Mouse (Mus musculus) gastrocnemius, adult 18-20 months (tissue): Measurements from ENCODE around the gene Abca17. TPM values are rescaled to one million over a fixed set of nuclear protein-coding genes. Genes with fewer than 3 reads are reported as not detected.

Experiments
- DNase-seq: peaks from one replicate; pipeline ENCODE4 v3.0.0; 2021; ENCODE audit warnings: low spot score
- total RNA-seq, 2 experiments: library from RNA; stranded (reverse); gene quantifications; 2 replicates each; pipeline ENCODE4 v1.2.3; 2021

Abca17 gene
- total RNA-seq, 2 experiments from 2014 or later, result not detected

DNA sequence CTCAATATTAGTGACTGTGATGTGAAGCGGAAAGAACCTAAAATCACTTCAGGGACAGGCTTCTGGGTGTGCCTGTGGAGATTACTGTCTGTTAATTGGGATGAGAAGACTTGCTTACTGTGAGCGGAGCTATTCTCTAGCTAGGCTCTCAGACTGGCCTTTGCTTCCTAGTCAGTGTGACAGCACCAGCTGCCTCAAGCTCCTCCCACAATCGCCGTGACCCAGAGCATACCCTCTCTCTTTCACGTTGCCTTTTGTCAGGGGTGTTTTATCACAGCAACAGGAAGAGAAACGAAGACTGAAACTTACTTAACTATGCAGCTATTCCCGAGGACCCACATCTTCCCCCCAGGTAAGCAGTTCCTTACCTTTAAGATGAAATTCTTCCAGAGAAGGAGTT, 4.0 kb downstream of the Abca17 start:
- DNase-seq, result no peak

DNA sequence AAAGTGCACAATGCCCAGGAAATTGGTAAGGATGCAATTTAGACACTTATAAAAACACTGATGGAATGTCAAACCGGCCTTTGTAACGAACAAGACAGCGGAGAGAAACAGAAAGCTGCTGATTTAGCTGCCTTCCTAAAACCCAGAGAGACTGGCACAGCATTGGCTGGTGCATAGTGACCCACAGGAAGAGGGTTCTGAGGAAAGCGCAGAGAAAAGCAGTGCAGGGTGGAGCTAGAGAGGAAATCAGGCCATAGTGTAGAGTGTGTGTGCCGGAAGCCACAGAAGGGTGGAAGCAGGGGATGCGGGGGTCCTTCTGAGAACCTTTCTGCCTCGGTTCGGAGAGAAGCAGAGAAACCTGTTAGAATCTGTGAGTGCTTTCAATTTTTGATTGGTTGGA, 6.2 kb downstream of the Abca17 start:
- no peak for DNase-seq

DNA sequence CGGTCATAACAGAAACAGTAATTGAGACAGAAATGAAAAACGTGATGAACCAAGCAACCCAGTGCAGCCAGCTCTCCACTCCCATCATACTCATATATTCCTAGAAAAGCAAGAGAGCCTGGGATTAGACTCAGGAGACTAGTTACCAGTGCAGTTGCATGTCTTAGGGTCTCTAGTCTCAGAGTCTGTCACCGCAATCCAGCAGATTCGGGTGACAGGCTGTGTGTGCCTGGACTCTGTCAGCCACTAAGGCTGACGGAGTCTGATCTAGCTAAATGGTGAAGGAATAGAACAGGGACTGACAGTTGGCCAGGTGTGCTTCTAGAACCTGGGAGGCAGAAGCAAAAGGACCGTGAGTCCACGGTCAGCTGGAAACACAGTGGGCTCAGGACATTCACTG, 23.2 kb downstream of the Abca17 start:
- DNase-seq, result no peak

GRCm38 (mm10) chr17:24325051-24325450, 25.8 kb downstream of the Abca17 start:
- DNase-seq, result no peak

- no peak for DNase-seq
Observed at GRCm38 (mm10) chr17:24320826-24321225, 30.0 kb downstream of the Abca17 start.

GRCm38 (mm10) chr17:24307500-24307899, 43.4 kb downstream of the Abca17 start:
- peak; percentile 35 for DNase-seq

DNA sequence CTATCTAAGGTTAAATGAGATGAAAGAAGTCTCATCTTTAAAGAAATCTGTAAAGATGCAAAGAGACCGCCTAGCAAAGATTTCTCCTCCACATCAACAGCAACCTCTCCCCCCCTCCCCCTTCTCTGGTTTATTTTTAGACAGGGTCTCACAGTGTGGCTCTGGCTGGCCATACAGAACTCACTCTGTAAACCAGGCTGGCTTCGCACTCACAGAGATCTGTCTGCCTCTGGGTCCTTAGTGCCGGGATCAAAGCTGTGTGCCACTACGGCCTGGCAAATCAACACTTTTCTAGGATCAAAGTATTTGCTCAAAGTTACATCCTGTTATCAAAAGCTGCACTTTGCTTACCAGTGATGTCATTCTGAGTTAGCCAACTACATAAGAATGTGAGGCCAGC, 50.2 kb downstream of the Abca17 start:
- DNase-seq, result no peak

- no peak for DNase-seq
Observed at GRCm38 (mm10) chr17:24289338-24289737, 61.5 kb downstream of the Abca17 start.

DNA sequence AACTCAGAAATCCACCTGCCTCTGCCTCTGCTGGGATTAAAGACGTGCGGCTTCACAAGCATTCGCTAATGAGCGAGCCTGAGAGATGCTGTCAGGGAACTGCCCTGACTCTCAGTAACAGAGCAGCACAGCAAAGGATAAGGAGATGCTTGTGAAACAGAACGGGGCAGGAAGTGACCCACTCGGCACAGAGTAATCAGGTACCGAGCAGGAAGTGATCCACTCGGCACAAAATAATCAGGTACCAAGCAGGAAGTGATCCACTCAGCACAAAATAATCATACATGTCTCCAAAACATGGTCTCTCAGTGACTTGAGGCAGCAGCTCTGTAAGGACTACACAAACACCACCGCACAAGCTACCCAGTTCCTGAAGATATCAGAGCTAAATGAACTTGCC, 62.4 kb downstream of the Abca17 start:
- DNase-seq, result no peak

GRCm38 (mm10) chr17:24285680-24286079, 65.2 kb downstream of the Abca17 start:
- DNase-seq, result no peak

- DNase-seq, result no peak
Observed at GRCm38 (mm10) chr17:24283266-24283818, 67.5 kb downstream of the Abca17 start.

DNA sequence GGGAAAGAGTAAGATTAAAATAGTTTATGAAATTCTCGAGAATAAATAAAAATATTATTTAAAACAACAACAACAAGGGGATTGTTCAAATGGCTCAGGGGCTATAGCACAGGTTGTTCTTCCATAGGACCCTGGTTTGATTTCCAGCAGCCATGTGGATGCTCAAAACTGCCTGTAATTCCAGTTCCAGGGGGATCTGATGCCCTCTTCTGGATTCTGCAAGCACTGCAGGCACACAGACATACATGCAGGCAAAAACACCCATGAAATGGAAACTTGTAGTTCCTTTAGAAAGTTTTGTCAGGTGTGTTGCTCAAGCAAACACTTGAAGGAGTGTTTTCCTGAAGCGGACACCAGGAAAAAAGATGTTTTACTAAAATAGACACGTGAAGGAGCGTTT, 68.2 kb downstream of the Abca17 start:
- DNase-seq, result no peak

- DNase-seq, result no peak
Observed at GRCm38 (mm10) chr17:24279907-24280306, 71.0 kb downstream of the Abca17 start.

- DNase-seq, result no peak
Observed at GRCm38 (mm10) chr17:24267133-24267532, 83.7 kb downstream of the Abca17 start.

DNA sequence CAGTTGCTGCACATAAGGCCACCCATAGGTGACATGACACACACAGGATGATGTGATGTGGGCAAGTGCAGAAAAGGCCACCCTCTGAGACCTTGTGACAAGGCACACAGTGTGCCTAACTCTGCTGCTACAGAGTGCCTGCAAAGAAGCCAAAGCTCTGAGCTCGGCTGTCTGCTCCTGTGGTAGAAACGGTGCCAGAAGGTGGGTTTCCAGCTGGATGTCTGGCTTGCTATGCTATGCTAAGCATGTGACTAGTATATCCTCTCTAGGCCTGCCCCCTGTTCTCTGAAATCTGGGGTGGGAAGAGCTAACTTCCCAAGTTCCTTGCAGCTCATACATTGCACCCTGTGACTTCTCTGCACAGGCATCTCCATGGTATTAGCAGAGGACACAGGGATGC, 86.1 kb downstream of the Abca17 start:
- no peak for DNase-seq

- DNase-seq, result no peak
Observed at GRCm38 (mm10) chr17:24260516-24260915, 90.4 kb downstream of the Abca17 start.

GRCm38 (mm10) chr17:24259702-24260101, 91.2 kb downstream of the Abca17 start:
- DNase-seq, result no peak

GRCm38 (mm10) chr17:24258981-24259380, 91.9 kb downstream of the Abca17 start:
- DNase-seq, result no peak

DNA sequence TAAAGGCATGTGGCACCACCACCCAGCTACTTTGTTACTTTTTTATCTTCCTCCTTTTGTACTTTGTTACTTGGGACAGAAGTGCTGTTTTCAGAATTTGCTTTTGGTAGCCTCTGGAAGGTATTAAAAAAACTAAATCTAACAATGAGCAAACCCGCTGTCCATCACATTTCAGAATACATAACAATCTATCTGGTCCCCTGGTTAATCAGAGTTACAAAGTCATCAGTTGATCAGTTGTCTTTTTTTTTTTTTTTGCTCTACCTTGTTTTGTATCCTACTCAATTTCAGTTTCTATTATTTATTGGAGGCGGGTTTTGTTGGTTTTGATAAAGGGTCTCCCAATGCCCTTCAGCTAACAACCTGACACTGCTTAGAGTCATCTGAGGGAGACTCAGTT, 98.5 kb downstream of the Abca17 start:
- no peak for DNase-seq

- peak; percentile 98 for DNase-seq
Observed at GRCm38 (mm10) chr17:24251320-24252069, 99.4 kb downstream of the Abca17 start, which contains the start of gene Ccnf. TSS of gene Ccnf (minus strand) at chr17:24251484.

- DNase-seq, result no peak
Observed at GRCm38 (mm10) chr17:24250988-24251319, 99.9 kb downstream of the Abca17 start.

- DNase-seq, result no peak
Observed at GRCm38 (mm10) chr17:24248641-24249040, 102.2 kb downstream of the Abca17 start.

GRCm38 (mm10) chr17:24244061-24244460, 106.8 kb downstream of the Abca17 start:
- DNase-seq, result no peak
